Mouse (Mus musculus) ES-E14 (cell line): ENCODE measurements around the gene Anks3. TPM values are rescaled to one million over a fixed set of nuclear protein-coding genes. Genes with fewer than 3 reads are reported as not detected.
A peak's percentile ranks its signal among the peaks of the same experiment; 100 is the strongest.

ENCODE experiments used
- DNase-seq: peaks from one replicate; pipeline ENCODE4 v3.0.0-alpha.2; 2013; ENCODE audit warnings: low read depth, low spot score
- H3K27ac ChIP-seq: 2 replicates; pipeline ENCODE4 v1.5.1; 2012; ENCODE audit warnings: low read depth, mild to moderate bottlenecking, low read length, moderate library complexity, mixed read lengths; ENCODE audit not compliant: poor library complexity, insufficient read depth, severe bottlenecking
- H3K36me3 ChIP-seq: 2 replicates; pipeline ENCODE4 v1.6.1; 2012; ENCODE audit warnings: mild to moderate bottlenecking, low read length, moderate library complexity, mixed read lengths; ENCODE audit not compliant: control insufficient read depth, poor library complexity, insufficient read depth, severe bottlenecking
- H3K4me1 ChIP-seq, 2 experiments: fragments of 150-350 bp in 1 of 2; sonication (generic) in 1 of 2; 2 replicates each; pipeline ENCODE4 v1.6.1; 2012; ENCODE audit warnings: low read length in 2 of 2, mild to moderate bottlenecking in 1 of 2, mixed read lengths in 1 of 2; ENCODE audit not compliant: control insufficient read depth in 2 of 2, insufficient read depth in 2 of 2, poor library complexity in 1 of 2
- H3K4me3 ChIP-seq, 2 experiments: fragments of 150-350 bp in 1 of 2; sonication (generic) in 1 of 2; 2 replicates each; pipeline ENCODE4 v1.5.1; 2012; ENCODE audit warnings: low read length in 2 of 2, low read depth in 1 of 2, mild to moderate bottlenecking in 1 of 2, mixed read lengths in 1 of 2; ENCODE audit not compliant: insufficient read depth in 1 of 2, poor library complexity in 1 of 2, severe bottlenecking in 1 of 2
- H3K9ac ChIP-seq: 2 replicates; pipeline ENCODE4 v1.6.1; 2012; ENCODE audit warnings: low read depth, mild to moderate bottlenecking, low read length, mixed read lengths; ENCODE audit not compliant: poor library complexity, insufficient read depth, severe bottlenecking
- H3K9me3 ChIP-seq: fragments of 150-350 bp; sonication (generic); 2 replicates; pipeline ENCODE4 v1.6.1; 2012; ENCODE audit warnings: low read depth, mild to moderate bottlenecking, low read length; ENCODE audit not compliant: control insufficient read depth, insufficient read depth
- CHD2 ChIP-seq: IDR thresholded peaks from 2 replicates; pipeline ENCODE4 v1.6.1; 2014; ENCODE audit warnings: mild to moderate bottlenecking, low read depth, low read length, inconsistent platforms
- HCFC1 ChIP-seq: IDR thresholded peaks from 2 replicates; pipeline ENCODE4 v1.6.1; 2012; ENCODE audit warnings: low read length, inconsistent platforms, borderline replicate concordance; ENCODE audit not compliant: insufficient read depth
- MAFK ChIP-seq: IDR thresholded peaks from 2 replicates; pipeline ENCODE4 v1.6.1; 2014; ENCODE audit warnings: mild to moderate bottlenecking, low read depth, low read length, inconsistent platforms; ENCODE audit not compliant: insufficient read depth
- ZC3H11A ChIP-seq: IDR thresholded peaks from 2 replicates; pipeline ENCODE4 v1.6.1; 2012; ENCODE audit warnings: low read depth, mild to moderate bottlenecking, inconsistent platforms, low read length, borderline replicate concordance
- ZNF384 ChIP-seq: IDR thresholded peaks from 2 replicates; pipeline ENCODE4 v1.6.1; 2012; ENCODE audit warnings: low read depth, low read length, inconsistent platforms
- in situ Hi-C, 2 experiments: fragments of 600-800 bp; cut with MboI; formaldehyde crosslinking; loops; one replicate each; pipeline ENCODE4 v1.15.1; 2025; ENCODE audit warnings: low sequenced_read_pairs in 2 of 2, inconsistent platforms in 1 of 2; ENCODE audit not compliant: unreplicated experiment in 2 of 2
- total RNA-seq: library from RNA; depleted of rRNA; stranded (reverse); fragments of 300-350 nt; gene quantifications from 2 replicates; pipeline ENCODE4 v1.2.3, GENCODE M21; 2012

Anks3 gene
- total RNA-seq, 1 experiment, result 34.9 TPM

GRCm38 (mm10) chr16:4916608-4917007, 47.4 kb downstream of the Anks3 start:
- TF ChIP-seq MAFK (peak; percentile 91), HCFC1 (no peak), ZNF384 (no peak)
- H3K9ac ChIP-seq, result no peak overlapping the region
- peaks cover 0 to 12% of the 10 kb centered on the region in 2 experiments; a peak in 2 of 4 replicates for H3K4me1 ChIP-seq
- H3K36me3 ChIP-seq, result peaks cover 12% of the 10 kb centered on the region; the same call in 1 of the 2 replicates
- DNase-seq, result no peak
- H3K9me3 ChIP-seq, result no peaks in the 10 kb centered on the region
- H3K27ac ChIP-seq, result no peak overlapping the region
- in situ Hi-C loops, result no loop called here
- no peak overlapping the region for H3K4me3 ChIP-seq

- Histone ChIP-seq H3K4me1 (peaks cover 0 to 12% of the 10 kb centered on the region in 2 experiments; a peak in 2 of 4 replicates), H3K27ac (no peak overlapping the region), H3K9me3 (no peaks in the 10 kb centered on the region), H3K9ac (no peak overlapping the region), H3K4me3 (no peak overlapping the region), H3K36me3 (peaks cover 13% of the 10 kb centered on the region; the same call in 1 of the 2 replicates)
- in situ Hi-C loops, result no loop called here
- no peak for TF ChIP-seq CHD2
- no peak for TF ChIP-seq ZC3H11A
- TF ChIP-seq MAFK, result no peak
- no peak for TF ChIP-seq ZNF384
- TF ChIP-seq HCFC1, result no peak
- DNase-seq, result no peak
Observed at GRCm38 (mm10) chr16:4915931-4916330, 48.1 kb downstream of the Anks3 start.

- no peak overlapping the region for H3K9ac ChIP-seq
- H3K4me1 ChIP-seq, result peaks cover 0 to 12% of the 10 kb centered on the region in 2 experiments; a peak in 2 of 4 replicates
- no peak overlapping the region for H3K4me3 ChIP-seq
- H3K27ac ChIP-seq, result no peak overlapping the region
- H3K36me3 ChIP-seq, result peaks cover 19% of the 10 kb centered on the region; the same call in 1 of the 2 replicates
- H3K9me3 ChIP-seq, result no peaks in the 10 kb centered on the region
- DNase-seq, result peak; percentile 75
- in situ Hi-C loops, result no loop called here
- peak; percentile 99 for TF ChIP-seq ZNF384
- no peak for TF ChIP-seq MAFK
- peak; percentile 20; the same call in 1 of the 2 replicates for TF ChIP-seq ZC3H11A
- TF ChIP-seq HCFC1, result no peak
Observed at GRCm38 (mm10) chr16:4913783-4914735, 49.9 kb downstream of the Anks3 start.

- in situ Hi-C loops, result no loop called here
- H3K4me1 ChIP-seq, result peaks cover 1 to 14% of the 10 kb centered on the region in 2 experiments; a peak in 2 of 4 replicates
- peaks cover 19% of the 10 kb centered on the region; the same call in 1 of the 2 replicates for H3K36me3 ChIP-seq
- H3K9ac ChIP-seq, result no peak overlapping the region
- TF ChIP-seq CHD2, result no peak
- TF ChIP-seq ZNF384, result no peak
- no peak for TF ChIP-seq ZC3H11A
- no peak for TF ChIP-seq HCFC1
- no peak for TF ChIP-seq MAFK
- H3K9me3 ChIP-seq, result no peaks in the 10 kb centered on the region
- no peak overlapping the region for H3K27ac ChIP-seq
- no peak overlapping the region for H3K4me3 ChIP-seq
- no peak for DNase-seq
Observed at GRCm38 (mm10) chr16:4912907-4913782, 50.9 kb downstream of the Anks3 start.
